Mouse (Mus musculus) heart, embryonic 15.5 days (tissue): ENCODE results near the gene Skap1. TPM values are rescaled to one million over a fixed set of nuclear protein-coding genes. Genes with fewer than 3 reads are reported as not detected.

Experiments
- ATAC-seq: fragments of 200-750 bp; cut with Nextera tagmentation; replicated peaks from 2 replicates; pipeline ENCODE4 v1.8.0; 2017; ENCODE audit warnings: low read depth, moderate TSS enrichment; ENCODE audit not compliant: insufficient number of reproducible peaks, insufficient read depth, low FRiP score
- H3K27ac ChIP-seq: fragments of 300-500 bp; sonication (generic); 2 replicates; pipeline ENCODE4 v1.5.1; 2015; ENCODE audit warnings: mild to moderate bottlenecking, inconsistent platforms
- H3K27me3 ChIP-seq: fragments of 300-500 bp; sonication (generic); 2 replicates; pipeline ENCODE4 v1.6.1; 2015; ENCODE audit warnings: inconsistent platforms
- H3K36me3 ChIP-seq: fragments of 300-500 bp; sonication (generic); 2 replicates; pipeline ENCODE4 v1.6.1; 2015; ENCODE audit warnings: mild to moderate bottlenecking, inconsistent platforms
- H3K4me1 ChIP-seq: fragments of 300-500 bp; sonication (generic); replicated peaks from 2 replicates; pipeline ENCODE4 v1.6.1; 2015; ENCODE audit warnings: inconsistent platforms
- H3K4me2 ChIP-seq: fragments of 300-500 bp; sonication (generic); 2 replicates; pipeline ENCODE4 v1.6.1; 2015; ENCODE audit warnings: inconsistent platforms, mild to moderate bottlenecking, moderate library complexity
- H3K4me3 ChIP-seq: fragments of 300-500 bp; sonication (generic); 2 replicates; pipeline ENCODE4 v1.5.1; 2015; ENCODE audit warnings: mild to moderate bottlenecking, inconsistent platforms
- H3K9ac ChIP-seq: fragments of 300-500 bp; sonication (generic); 2 replicates; pipeline ENCODE4 v1.6.1; 2015; ENCODE audit warnings: mild to moderate bottlenecking, inconsistent platforms
- H3K9me3 ChIP-seq: fragments of 300-500 bp; sonication (generic); replicated peaks from 2 replicates; pipeline ENCODE4 v1.6.1; 2016; ENCODE audit warnings: inconsistent platforms
- WGBS: fragments of 180-500 bp; shearing (Covaris S2); methylation state at CpG from one replicate; pipeline ENCODE4 v1.1.7; 2015; ENCODE audit warnings: mixed read lengths; 5-methylcytosine and 5-hydroxymethylcytosine counted together
- polyA plus RNA-seq: library from polyadenylated mRNA; unstranded; fragments of >200 nt; fragmentation: Nextera tagmentation; extraction: Ambion mirVana; gene quantifications from 2 replicates; pipeline ENCODE4 v1.2.1, GENCODE M21; 2015

Gene Skap1
- polyA plus RNA-seq, 1 experiment from 2014 or later = 0.91 TPM

DNA sequence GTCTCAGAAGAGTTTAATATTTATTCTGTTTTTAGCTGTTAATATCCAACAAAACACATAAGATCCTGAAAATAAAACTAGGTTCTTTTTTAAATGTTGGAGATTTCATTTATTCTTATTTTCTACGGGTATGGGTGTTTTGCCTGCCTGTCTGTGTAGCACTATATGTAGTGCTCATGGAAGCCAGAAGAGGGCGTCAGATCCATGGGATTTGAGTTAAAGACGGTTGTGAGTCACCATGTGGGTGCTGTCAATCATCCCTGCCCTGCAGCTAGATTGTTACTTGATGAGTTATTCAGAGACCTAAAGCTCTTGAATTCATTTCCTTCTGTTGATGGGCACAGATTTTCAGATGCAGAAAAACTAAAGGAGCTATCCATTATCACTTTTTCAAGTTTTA is 108.1 kb downstream of the Skap1 start:
- Histone ChIP-seq H3K36me3 (no peaks in the 10 kb centered on the region), H3K9me3 (no peaks in the 10 kb centered on the region), H3K27ac (no peak overlapping the region), H3K4me3 (no peak overlapping the region), H3K27me3 (peaks cover 7% of the 10 kb centered on the region; the same call in 1 of the 2 replicates), H3K4me2 (no peak overlapping the region), H3K4me1 (no peaks in the 10 kb centered on the region), H3K9ac (no peak overlapping the region)
- 39% methylated on average over 3 of the region's 3 CpGs for WGBS
- no peak for ATAC-seq

GRCm38 (mm10) chr11:96576491-96577427 is 112.4 kb downstream of the Skap1 start:
- ATAC-seq = no peak
- no peaks in the 10 kb centered on the region for H3K4me1 ChIP-seq
- no peak overlapping the region for H3K9ac ChIP-seq
- no peak overlapping the region for H3K4me2 ChIP-seq
- H3K9me3 ChIP-seq = no peaks in the 10 kb centered on the region
- peaks cover 22% of the 10 kb centered on the region for H3K27me3 ChIP-seq
- no peak overlapping the region for H3K27ac ChIP-seq
- WGBS = 55% methylated on average over 14 of the region's 14 CpGs
- no peaks in the 10 kb centered on the region for H3K36me3 ChIP-seq
- H3K4me3 ChIP-seq = no peak overlapping the region

- WGBS = 23% methylated on average over 25 of the region's 25 CpGs
- no peak overlapping the region for H3K27ac ChIP-seq
- peak overlapping the region; percentile 19 for H3K4me2 ChIP-seq
- no peak for ATAC-seq
- H3K4me3 ChIP-seq = no peak overlapping the region
- H3K36me3 ChIP-seq = no peaks in the 10 kb centered on the region
- no peaks in the 10 kb centered on the region for H3K4me1 ChIP-seq
- H3K9me3 ChIP-seq = no peaks in the 10 kb centered on the region
- H3K27me3 ChIP-seq = peaks cover 22% of the 10 kb centered on the region
- H3K9ac ChIP-seq = no peak overlapping the region
Observed at GRCm38 (mm10) chr11:96578551-96579283, 114.3 kb downstream of the Skap1 start.

DNA sequence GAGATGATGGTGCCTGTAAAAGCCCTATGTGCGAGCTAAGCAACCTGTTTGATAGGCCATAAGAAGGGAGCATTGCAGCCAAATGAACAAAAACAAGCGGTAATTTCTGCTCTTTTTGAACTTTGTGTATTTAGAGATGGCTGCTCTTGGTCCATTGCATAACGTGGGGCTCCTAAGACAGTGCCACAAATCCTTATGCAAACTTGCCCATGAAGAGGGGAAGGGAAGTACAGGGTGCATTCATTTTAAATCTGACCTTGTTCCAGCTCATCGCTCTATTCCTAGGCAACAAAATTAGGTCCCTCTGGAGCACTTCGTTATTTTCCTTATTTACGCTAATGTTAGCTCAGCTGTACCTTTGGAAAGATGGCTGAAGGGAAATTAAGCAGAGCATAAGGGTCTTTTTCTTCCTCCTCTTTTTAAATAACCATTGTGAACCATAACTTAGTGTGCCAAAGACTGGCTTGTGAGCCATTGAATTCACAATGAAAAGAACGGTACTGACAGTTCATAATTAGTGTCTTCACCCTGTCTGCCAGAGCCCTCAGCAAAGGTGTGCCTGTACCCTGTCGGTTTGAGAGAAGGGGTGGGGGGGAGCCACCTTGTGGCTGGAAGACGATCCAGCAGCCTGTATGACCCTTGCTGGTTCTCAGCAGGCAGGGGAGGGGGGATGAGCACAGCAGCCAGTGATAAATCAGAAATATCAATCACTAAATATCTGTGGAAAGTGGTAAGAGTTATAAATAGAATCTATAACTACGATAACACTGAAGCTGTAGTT is 117.4 kb downstream of the Skap1 start:
- Histone ChIP-seq H3K27me3 (peaks cover 15% of the 10 kb centered on the region), H3K36me3 (no peaks in the 10 kb centered on the region), H3K4me1 (no peaks in the 10 kb centered on the region), H3K9ac (no peak overlapping the region), H3K4me3 (no peak overlapping the region), H3K27ac (no peak overlapping the region), H3K4me2 (no peak overlapping the region), H3K9me3 (no peaks in the 10 kb centered on the region)
- 51% methylated on average over 10 of the region's 10 CpGs for WGBS
- ATAC-seq = no peak

DNA sequence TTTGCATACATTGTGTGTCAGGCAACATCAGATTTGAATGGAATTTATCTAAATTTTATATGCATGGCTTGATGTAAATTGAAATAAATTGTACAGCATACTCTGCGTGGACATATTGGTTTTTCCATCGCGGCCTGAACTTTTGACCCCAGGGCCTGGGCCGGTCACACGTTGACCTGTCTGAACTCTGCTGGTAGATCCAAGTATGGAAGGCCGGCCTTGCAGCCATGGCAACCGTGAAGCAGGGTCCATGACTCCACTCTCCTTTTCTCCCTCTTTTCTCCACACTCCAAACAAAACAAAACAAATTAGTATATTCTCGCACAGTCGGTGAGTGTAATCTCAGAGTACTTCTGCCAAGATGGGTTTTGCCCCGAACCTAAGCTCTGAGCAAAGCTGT is 118.2 kb downstream of the Skap1 start:
- Histone ChIP-seq H3K9ac (no peak overlapping the region), H3K4me2 (no peak overlapping the region), H3K36me3 (no peaks in the 10 kb centered on the region), H3K9me3 (no peaks in the 10 kb centered on the region), H3K4me1 (no peaks in the 10 kb centered on the region), H3K27me3 (peaks cover 15% of the 10 kb centered on the region), H3K27ac (no peak overlapping the region), H3K4me3 (no peak overlapping the region)
- 50% methylated on average over 10 of the region's 10 CpGs for WGBS
- ATAC-seq = no peak

DNA sequence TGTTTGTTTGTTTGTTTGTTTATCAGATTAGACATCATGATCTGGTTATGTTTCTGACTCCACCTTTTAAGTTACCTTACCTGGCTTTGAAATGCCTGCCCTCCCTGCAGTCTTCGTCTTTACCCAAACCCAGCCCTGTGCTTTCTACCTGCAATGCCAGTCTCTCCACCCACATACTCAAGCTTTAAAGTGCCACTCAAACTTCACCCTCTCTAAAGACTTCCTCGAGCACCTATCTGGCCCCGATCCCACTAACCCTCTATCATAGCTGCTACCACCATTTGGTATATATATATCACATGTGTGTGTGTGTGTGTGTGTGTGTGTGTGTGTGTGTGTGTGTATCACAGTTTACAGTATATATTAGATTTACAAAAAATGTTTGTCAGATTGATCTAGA is 125.4 kb downstream of the Skap1 start:
- H3K36me3 ChIP-seq = no peaks in the 10 kb centered on the region

GRCm38 (mm10) chr11:96595890-96596289 is 131.5 kb downstream of the Skap1 start:
- no peaks in the 10 kb centered on the region for H3K9me3 ChIP-seq
- 33% methylated on average over 12 of the region's 12 CpGs for WGBS
- ATAC-seq = no peak
- H3K4me3 ChIP-seq = no peak overlapping the region
- no peaks in the 10 kb centered on the region for H3K4me1 ChIP-seq
- H3K9ac ChIP-seq = no peak overlapping the region
- H3K4me2 ChIP-seq = peak overlapping the region; percentile 27
- 0 out of 2 replicates have a peak, but pooled peaks cover 3% of the 10 kb centered on the region for H3K27me3 ChIP-seq
- H3K27ac ChIP-seq = no peak overlapping the region
- H3K36me3 ChIP-seq = no peaks in the 10 kb centered on the region

More for the DNA sequence above, 125.4 kb downstream of the Skap1 start:
- Histone ChIP-seq H3K4me3 (no peak overlapping the region), H3K4me1 (no peaks in the 10 kb centered on the region), H3K9me3 (no peaks in the 10 kb centered on the region), H3K9ac (no peak overlapping the region), H3K27me3 (0 out of 2 replicates have a peak, but pooled peaks cover 3% of the 10 kb centered on the region), H3K4me2 (no peak overlapping the region), H3K27ac (no peak overlapping the region)
- no peak for ATAC-seq
- WGBS = 67% methylated on average over 3 of the region's 3 CpGs

GRCm38 (mm10) chr11:96596301-96596700 is 131.9 kb downstream of the Skap1 start:
- Histone ChIP-seq H3K36me3 (no peaks in the 10 kb centered on the region), H3K27ac (no peak overlapping the region), H3K9ac (no peak overlapping the region), H3K27me3 (0 out of 2 replicates have a peak, but pooled peaks cover 3% of the 10 kb centered on the region), H3K4me3 (no peak overlapping the region), H3K4me2 (peak overlapping the region; percentile 27), H3K4me1 (no peaks in the 10 kb centered on the region), H3K9me3 (no peaks in the 10 kb centered on the region)
- WGBS = 34% methylated on average over 6 of the region's 6 CpGs
- ATAC-seq = no peak

DNA sequence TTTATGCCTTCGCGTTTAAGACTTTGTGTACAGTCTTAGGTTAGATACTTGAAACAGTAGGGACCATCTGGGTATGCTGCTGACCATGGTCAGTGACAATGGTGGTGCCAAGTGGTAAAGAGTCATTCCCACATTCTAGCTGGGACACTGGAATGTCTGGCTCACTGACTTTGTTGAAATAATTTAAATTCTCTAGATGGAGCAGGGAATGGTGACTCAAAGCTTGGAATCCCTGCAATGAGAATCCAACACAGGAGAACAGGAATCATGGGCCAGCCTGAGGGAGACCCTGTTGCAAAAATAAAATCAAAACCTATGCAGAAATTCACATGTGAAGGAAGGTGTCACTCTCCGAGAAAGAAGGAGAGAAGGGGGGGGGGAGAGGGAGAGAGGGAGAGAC is 138.4 kb downstream of the Skap1 start:
- Histone ChIP-seq H3K27ac (no peak overlapping the region), H3K4me1 (peaks cover 15% of the 10 kb centered on the region), H3K27me3 (peaks cover 5% of the 10 kb centered on the region), H3K4me2 (no peak overlapping the region), H3K9ac (no peak overlapping the region), H3K4me3 (no peak overlapping the region), H3K9me3 (no peaks in the 10 kb centered on the region), H3K36me3 (no peaks in the 10 kb centered on the region)
- whole genome bisulfite sequencing = 66% methylated on average over 3 of the region's 3 CpGs
- no peak for ATAC-seq

GRCm38 (mm10) chr11:96604306-96604705 is 139.9 kb downstream of the Skap1 start:
- peaks cover 15% of the 10 kb centered on the region for H3K4me1 ChIP-seq

More at GRCm38 (mm10) chr11:96604306-96604705, 139.9 kb downstream of the Skap1 start:
- 41% methylated on average over 6 of the region's 6 CpGs for WGBS
- H3K27ac ChIP-seq = peak overlapping the region; percentile 58
- H3K9ac ChIP-seq = no peak overlapping the region
- H3K9me3 ChIP-seq = no peaks in the 10 kb centered on the region
- no peak overlapping the region for H3K4me3 ChIP-seq
- no peaks in the 10 kb centered on the region for H3K36me3 ChIP-seq
- ATAC-seq = peak; percentile 47; the same call in 1 of the 2 replicates
- H3K27me3 ChIP-seq = peaks cover 10% of the 10 kb centered on the region
- H3K4me2 ChIP-seq = no peak overlapping the region
